Mouse (Mus musculus): ENCODE data around the gene Ppp1r9b. TPM values are rescaled to one million over a fixed set of nuclear protein-coding genes. Genes with fewer than 3 reads are reported as not detected.

Ppp1r9b gene
- total RNA-seq, 2 experiments from 2014 or later, result 108 to 113 TPM

DNA sequence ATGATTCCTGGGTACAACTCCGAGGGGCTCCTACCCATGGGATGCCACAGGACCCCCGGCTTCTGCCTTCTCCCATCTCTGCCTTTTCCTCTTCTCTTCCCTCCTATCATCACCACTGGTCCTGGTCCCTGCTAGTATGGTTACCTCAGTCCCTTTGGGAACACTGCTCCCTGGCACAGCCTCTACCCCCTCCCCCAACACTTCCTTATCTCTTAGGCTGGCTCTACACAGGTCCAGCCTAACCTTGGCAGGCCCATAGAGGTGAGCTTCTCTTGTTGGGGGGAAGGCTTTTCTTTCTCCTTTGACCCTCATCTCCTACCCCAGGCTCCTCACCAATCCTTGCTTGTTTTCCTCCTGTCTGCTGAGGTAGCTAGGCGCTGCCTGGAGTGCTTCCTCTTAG lies 24.6 kb downstream of the Ppp1r9b start:
- DNase-seq (ENCODE audit: low spot score in 2 of 2), result no peak

DNA sequence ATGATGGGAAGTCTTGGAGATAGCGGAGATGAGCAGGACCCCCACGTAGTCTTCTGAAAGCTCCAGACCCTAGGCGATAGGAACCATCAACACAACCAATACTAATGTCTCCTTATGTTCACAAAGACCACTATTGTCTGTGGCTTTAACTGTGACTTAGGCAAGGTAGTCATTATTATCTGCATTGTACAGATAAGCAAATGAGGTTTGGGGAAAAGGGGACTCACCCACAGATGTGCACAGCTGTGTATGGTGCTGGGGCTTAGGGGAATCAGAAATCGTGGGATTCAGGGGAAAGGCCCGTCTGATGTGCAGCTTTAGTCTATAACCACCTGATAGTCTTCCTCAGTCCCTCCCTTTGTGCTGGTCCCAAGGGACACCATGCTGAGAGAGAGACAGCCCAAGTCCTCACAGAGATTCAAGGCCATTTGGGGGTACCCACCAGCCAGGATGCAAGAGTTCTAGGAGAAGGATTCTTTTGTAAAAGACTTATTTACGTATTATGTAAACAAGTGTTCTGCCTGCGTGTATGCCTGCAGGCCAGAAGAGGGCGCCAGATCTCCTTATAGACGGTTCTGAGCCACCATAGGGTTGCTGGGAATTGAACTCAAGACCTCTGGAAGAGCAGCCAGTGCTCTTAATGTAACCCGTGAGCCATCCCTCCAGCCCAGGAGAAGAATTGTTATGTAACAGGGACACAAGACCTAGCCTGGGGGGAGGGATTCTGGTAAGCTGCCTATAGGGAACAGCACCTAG lies 31.6 kb downstream of the Ppp1r9b start:
- no peak for DNase-seq (ENCODE audit: low spot score in 2 of 2)

DNA sequence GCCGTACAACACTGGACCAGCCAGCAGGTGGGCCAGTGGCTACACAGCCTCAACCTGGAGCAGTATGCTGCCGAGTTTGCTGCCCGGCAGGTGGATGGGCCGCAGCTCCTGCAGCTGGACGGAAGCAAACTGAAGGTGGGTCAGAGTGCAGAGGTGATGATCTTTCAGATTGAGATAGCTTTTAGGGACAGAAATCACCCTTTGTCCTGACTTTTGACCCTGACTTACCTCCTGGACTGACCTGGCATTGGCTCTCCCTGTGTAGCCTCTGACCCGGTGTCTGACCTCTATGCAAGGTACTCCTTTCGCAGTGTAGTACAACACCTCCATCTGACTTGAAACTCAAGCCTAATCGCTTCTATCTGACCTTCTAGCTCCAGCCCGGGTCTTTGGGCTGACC lies 32.6 kb downstream of the Ppp1r9b start:
- no peak for DNase-seq (ENCODE audit: low spot score in 2 of 2)

DNA sequence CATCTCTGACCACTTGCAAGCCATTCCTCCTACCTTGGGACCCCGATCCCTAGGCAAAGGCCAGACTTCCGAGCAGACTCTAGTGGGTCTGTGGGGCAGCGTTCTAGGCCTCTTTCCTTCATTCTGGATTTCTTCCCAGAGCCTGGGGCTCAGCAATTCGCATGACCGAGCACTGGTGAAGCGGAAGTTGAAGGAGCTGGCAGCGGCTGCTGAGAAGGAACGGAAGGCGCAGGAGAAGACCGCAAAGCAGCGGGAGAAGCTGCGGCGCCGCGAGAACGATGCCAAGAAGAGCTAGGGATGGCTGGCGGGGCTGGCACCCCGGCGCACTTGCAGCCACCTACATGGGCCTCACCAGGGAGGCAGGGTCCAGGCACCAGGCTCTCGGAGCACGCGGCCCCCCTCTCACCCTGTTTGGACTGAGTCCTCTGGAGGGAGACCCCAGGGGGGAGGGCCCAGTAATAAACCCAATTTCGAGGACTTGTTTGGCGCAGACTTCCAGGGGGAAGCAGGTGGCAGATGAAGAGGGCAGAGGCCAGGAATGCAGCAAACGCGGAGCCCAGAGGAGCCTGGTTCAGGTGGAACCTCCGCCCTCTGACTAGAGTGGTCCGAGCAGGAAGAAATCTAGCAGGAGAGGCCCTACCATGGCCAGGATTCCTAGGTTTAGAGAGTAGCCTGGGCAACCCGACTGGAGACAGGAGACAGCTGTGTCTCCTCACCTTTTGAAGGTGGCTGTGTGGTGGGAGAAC lies 33.8 kb downstream of the Ppp1r9b start:
- no peak for DNase-seq (ENCODE audit: low spot score in 2 of 2)

DNA sequence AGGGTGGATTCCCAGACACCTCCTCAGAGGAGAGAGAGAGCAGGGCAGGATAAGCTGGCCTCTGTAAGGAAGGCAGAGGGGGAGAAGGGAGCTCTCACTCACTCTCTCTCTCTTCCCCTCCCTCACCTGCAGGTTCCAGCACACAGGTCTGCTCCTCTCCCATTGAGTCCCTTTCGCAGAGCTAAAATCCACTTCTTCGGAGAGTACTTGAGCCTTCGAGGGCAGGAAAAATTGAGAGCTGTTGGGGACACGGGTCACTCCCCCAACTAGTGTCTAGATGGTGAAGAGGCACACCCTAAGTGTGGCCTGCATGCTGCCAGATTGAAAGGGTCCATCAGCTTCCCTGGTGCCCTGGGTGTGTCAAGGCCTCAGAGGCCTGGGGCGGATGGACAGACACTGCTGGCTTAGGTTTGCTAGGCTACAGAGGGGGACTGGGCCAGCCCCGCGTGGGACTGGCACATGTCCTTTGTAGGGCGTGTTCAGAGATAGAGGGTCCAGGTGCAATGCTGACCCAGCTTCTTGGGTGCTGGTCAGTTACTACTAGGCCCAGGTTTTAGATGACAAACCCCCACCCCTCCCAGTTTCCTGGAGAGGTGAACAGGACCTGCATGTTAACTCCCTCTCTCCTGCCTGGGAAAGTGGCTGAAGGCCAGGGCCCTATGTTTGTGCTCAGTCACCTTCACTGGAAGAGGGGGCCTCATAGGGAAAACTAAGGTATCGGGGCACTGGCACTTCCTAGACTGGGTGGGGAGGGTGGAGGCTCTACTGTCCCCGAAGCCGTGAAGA lies 34.6 kb downstream of the Ppp1r9b start:
- no peak for DNase-seq (ENCODE audit: low spot score in 2 of 2)

DNA sequence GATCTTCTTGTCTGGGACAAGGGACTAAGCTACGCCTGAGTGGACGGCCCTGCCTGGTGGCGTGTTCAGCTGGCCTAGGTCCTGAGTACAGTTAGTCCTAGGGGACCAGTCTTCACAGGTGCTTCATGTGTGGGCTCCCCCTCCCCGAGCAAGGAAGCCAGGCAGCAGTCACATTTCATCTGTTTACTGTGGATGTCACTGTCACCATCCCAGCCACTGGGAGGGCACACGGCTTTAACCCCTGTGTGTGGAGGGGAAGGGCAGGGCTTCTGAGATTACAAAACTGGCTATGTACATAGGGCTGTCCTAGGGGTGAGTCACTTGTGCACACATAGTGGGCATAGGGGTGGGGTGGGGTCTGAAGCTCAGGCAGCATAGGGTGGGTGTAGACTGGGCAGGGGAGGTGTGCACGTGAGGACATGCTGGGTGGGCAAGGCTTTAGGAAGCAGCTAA lies 35.3 kb downstream of the Ppp1r9b start:
- DNase-seq (ENCODE audit: low spot score in 2 of 2), result no peak

DNA sequence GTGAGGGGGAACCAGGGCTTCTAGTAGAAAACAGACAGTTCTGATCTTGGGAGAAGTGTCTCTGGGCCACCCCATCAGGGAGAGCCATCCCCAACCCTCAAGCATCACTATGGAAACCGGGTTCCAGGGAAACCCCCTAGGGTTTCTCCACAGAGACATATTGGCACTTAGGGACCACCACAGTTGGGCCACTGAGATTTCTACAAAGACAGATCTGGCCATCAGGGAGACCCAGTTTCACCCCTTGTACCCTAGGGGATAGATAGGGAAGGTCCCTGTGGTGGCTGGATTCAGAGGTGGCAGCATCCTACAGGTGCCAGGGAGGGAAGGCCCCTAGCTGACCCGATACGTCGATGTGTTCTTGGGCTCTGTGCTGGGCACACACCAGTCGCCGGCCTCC lies 36.0 kb downstream of the Ppp1r9b start:
- DNase-seq (ENCODE audit: low spot score in 2 of 2), result no peak

DNA sequence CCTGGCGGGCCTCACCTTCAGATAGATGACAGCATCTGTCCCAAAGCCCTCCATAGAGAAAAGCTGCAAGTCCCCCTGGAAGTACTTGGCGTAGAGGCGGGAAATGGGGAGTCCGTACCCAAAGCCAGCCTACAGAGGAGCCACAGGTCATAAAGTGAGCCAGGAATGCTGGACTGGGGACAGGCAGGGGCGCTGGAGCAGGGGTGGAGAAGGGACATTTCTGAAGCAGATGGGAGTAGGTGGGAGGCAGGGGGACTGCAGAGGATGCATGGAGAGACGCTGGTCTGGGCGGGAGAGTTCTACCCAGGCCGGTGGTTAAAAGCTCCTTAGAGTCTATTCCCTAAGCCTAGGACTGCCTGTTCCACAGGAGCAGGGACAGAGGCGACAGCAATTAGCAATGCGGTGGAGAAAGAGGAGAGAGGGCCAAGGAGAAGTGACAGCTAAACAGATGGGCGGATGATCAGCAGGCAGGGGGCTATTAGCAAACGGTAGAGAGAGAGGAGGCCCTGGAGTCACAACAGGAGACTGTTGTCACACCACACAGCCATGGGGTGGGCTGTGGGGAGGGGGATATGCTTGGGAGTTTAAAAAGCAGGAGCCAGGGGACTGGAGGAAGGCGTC lies 37.1 kb downstream of the Ppp1r9b start:
- DNase-seq (ENCODE audit: low spot score in 2 of 2), result no peak

DNA sequence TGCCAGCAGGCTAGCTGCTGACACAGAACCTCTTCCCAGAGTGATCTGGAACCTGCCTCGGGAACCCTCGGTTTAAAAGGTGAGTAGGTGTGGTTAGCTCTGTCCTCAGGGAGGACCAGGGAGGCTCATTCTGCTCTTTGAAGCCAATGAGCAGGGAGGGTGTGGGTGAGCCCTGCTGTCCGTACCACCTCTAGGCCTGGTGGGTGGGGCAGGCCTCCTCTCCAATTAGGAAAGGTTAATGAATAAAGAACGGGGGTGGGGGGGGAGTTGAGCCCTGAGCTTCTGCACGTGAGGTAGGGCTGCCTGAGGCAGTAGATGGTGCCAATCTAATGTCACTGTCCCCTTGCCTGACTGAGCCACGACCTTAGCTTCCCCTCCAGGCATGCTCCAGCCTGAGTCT lies 42.1 kb downstream of the Ppp1r9b start:
- DNase-seq (ENCODE audit: low spot score in 2 of 2), result no peak

DNA sequence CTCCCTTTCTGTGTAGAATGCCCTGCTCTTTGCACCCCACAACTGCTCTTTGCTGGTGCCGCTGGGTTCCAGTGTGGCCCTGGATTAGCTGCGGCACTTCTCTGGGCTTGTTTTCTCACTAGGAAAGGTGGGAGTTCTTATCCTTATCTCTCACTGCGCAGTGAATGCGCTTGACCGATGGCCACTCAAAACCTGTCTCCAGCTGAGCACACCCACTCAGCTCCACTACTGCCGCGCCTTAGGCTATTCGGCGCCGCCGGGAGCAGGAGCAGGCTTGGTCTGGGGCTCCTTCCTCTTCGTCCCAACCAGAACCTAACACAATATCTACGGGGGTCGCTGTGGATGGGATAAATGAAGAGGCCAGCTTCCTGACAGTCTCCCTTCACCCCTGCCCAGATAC lies 42.8 kb downstream of the Ppp1r9b start:
- no peak for DNase-seq (ENCODE audit: low spot score in 2 of 2)

DNA sequence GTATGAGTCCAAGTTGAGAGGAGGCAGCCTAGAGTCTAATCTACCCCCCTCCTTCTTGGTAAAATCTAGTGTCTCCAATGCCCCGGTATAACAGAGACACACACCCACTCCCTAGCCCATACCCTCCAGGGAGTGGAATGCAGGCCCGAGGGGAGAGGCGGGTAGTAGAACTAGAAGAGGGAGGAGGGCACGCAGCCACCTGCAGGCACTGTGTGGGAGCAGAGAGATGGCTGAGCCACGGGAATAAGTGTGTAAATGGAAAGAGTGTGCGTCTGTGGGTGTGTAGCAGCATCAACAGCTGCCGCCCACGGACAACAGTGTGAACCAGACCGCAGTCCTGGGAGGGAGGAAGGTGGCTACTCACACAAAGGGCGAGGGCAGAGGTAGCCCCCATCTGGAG lies 44.1 kb downstream of the Ppp1r9b start:
- DNase-seq (ENCODE audit: low spot score in 2 of 2), result no peak

DNA sequence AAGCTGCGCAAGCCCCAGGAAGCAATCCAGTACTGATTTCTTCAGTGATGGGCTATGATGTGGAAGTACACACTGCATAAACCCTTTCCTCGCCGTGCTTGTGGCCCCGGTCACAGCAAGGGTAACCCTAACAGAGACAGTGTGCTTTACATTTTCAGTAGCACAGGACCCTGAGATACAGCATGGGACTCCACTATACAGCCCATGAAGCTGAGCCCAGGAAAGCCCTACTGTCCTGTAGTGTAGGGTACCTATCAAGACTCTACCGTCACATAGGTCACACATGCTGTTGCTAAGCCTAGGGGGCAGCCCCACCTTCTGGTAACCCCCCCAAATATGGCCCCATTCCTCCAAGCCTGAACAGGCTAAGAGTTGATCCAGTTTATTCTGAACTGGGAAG lies 45.7 kb downstream of the Ppp1r9b start:
- DNase-seq (ENCODE audit: low spot score in 2 of 2), result no peak

DNA sequence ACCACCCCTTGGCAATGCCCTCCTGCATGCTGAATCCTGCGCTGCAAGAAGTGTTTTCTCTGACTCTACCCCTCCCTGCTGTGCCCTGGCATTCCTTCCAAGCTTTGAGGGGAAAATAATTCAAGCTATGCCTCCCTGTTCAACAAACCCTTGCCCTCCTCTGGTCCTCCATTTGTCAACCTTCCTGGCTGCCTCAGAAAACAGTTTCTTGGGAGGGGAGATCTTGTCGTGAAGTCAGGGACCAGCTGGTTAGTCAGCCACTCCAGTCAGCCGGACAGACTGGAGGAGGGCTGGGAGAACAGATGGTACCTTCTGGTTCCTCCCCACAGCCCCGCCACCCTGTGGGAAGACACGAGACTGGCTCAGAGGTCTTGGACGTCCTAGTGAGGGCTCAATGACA lies 46.5 kb downstream of the Ppp1r9b start:
- no peak for DNase-seq (ENCODE audit: low spot score in 2 of 2)

DNA sequence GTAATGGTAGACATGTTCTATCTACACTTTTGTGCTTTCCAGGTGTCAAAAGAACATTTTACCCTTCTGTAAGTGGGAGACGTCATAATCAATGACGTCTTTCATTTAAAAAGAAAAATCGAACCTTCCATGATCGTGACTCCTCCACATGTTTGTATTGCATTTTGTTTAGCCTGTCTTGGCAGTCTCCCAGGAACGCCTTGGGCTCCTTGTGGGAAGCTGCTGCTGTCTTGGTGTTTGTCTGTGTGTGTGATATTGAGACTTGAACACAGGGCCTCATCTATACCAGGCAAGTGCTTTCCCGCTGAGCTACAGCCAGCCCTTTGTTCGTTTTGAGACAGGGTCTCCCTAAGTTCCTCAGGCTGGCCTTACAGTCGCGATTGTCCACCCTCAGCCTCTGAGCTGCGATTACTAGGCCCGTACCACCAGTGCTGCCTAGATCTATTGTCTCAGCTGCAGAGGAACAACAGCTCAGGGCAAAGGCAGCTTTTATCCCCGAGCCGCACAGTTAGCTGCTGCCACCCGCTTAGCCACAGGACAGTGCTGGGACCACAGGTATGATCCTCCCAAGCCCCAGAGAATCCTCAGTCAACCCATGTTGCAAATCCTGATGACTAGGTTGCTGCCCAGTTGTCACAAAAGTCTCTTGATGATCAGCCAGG lies 47.5 kb downstream of the Ppp1r9b start:
- no peak for DNase-seq (ENCODE audit: low spot score in 2 of 2)

DNA sequence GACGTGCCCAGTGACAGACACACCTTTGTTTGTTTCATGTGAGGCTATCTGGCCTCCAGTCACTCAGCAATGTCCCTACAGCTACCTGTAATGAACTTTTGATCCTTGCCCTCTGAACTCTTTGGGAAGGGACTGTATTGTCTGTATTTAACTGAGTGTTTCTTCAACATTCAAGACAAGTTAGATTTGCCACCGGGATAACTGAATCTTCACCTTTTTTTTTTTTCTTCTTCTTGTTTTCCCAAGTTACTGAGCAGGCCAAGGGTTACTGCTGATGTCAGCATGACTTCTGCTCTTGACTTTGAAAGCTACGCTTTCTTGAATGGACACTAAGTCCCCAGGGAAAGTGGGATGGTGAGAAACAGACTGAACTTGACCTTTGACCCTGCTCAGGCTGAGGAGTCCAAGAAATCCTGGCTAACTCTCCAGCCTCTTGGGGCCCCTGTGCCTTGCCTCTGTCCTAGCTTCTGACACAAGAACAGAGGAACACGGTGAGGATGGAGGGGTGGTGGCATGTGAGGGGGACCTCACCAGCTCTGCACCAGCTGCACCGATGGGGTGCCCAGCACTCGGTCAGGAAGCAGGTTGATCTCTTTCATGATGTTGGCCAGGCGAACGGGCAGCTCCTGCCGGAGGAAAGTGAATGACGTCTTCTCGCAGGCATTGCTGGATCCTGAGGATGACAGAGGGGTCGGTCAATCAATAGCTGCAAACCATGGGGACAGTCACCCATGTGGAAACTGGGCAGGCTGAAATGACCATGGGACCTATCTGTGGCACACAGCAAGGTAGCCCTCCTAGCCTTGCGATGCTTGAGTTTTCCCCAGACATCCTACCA lies 48.2 kb downstream of the Ppp1r9b start:
- no peak for DNase-seq (ENCODE audit: low spot score in 2 of 2)

DNA sequence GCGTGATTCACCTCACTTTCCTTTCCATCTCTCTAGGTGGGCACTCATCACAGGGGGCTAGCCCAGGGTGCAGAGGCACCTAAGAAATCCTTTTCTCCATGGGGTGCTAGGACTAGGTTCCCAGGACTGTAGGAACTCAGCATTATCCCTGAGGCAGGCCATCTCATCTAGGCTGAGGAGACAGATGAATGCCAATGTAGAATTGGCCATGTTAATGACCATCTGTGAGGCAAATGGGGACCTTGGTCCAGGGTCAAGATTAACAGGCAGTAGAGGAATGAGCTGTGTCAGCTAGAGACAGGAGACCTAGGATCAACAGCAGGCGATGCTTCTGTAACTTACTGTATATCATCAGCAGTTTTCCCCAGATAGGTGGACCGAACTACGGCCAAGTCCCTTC lies 48.9 kb downstream of the Ppp1r9b start:
- no peak for DNase-seq (ENCODE audit: low spot score in 2 of 2)

DNA sequence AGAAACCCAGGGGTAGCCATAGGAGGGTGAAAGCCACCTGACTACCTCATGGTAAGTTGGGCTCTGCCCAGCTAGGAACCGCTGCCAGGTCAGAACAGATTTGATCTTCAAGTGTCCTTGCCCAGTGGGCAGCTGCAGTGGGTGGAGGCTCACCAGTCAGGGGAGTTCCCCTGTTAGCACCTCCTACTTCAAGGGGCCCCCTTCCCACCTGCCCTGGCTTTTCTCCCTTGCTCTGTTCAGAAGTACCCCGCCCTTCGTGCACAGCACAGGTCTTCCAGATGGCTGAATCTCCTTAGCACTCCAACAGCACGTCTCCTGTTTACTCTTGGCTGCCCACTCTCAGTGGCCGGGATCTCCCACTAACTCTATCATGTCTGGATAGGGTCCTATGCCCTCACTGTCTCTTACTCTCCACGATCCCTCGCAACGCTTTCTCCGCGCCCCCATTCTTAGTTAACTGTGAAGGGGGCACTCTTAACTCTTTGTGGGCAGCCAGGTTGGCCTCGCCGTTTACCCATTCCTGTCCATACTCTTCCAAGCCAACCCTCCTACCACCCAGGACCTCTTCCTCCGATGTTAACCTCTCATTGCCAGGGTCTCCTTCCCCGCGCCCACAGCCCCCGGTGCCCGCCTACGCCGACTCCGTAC lies 49.8 kb downstream of the Ppp1r9b start:
- peak in 1 of 2 experiments; percentile 16 for DNase-seq (ENCODE audit: low spot score in 2 of 2)

DNA sequence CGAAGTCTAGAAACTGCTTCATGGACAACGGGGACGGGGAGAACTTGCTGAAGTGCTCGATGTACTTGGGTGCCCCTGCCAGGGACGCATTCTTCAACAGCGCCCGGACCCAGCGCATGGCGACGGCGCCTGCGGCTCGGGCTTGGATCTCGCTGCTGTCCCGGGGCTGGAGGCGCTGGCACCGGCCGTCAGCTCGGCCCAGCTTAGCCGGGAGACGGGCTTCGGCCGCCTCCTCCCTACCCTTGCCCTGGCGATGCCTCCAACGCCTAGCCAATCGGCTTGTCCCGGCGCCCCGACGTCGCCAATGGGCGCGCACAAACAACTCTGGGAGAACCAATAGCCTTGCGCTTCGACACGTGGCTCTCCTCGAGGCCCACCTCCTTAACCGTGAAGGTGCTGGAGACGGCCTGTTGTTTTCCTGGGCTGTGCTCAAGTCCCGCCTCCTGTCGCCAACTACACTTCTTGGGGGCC lies 50.3 kb downstream of the Ppp1r9b start, which contains the start of gene Pdk2:
Gene Pdk2, minus strand, starts transcription at position 216 of the 471 bp plus-strand sequence.
- peak; percentile 79 to 91 for DNase-seq (ENCODE audit: low spot score in 2 of 2)

DNA sequence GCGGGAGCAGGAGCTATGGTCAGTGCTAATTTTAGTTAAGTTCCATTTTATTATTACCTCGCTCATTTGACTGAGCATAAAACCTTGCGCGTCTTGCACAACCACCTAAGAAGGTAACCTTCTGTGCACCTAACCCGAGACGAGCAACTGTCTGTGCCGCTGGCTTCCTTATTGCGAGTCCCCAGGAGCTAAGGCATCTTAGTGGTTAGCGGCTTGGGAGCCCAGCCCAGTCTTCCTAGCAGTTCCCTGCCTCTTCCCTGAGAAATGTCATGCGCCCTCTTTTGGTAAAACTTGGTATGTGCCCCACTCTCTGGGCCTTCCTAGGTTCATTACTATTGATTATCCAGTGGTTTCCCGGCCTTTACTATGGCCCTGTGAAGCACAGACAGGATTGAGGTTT lies 51.3 kb downstream of the Ppp1r9b start:
- DNase-seq (ENCODE audit: low spot score in 2 of 2), result peak; percentile 29 to 66

Measured in adrenal gland, postnatal 4 days (tissue).